12 mouse cellular contexts compared by ENCODE assay signal in the genomic region with DNA sequence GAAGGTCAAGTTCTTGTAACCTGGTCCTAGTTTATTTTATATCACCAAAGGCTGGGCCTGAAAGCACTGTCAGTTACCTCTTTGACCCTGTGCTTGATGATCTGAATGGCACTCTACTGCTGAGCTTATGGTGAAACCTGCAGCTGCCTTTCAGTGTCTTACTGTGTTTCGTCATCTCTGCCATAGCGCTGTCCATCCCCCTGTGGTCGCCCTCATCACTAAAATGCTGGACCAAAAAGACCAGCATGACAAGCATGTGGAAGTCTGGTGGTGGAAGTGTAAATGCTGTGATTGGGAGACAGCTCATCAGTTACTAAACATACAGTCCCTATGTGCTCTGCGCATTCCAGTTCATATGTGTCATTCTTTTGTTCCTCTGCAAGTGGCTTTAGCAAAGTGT.
"Had no signal": no experiment of that assay in that cellular context is flagged by ENCODE, and none has a peak within 500 bp of the region (broad histone marks: within the 10 kb centered on the region; RNA-seq: fewer than 3 reads in every experiment).

No protein-coding gene starts in this region.

- DNase-seq: kidney, adult 18-20 months; kidney, adult 9 months; kidney, postnatal 14 days; layer of hippocampus, adult 9-11 months; liver, embryonic 13.5 days; lung, embryonic 14.5 days; lung, postnatal 10 days; lung, postnatal 36 days; midbrain, embryonic 14.5 days; retina, postnatal 1 day; right cerebral cortex, postnatal 25 days; thymus, postnatal 25 days had no signal
